Mouse (Mus musculus): ENCODE results near the gene Cdhr3. TPM values are rescaled to one million over a fixed set of nuclear protein-coding genes. Genes with fewer than 3 reads are reported as not detected.
"Not testable (repeated sequence)": the region's sequence is repeated elsewhere in the genome, so short reads cannot be mapped to it uniquely, and the experiment has no call there.

Cdhr3 gene
- polyA plus RNA-seq, 1 experiment from 2014 or later: not detected

- H3K9me3 ChIP-seq (ENCODE audit: control insufficient read depth, low read length): no peaks in the 10 kb centered on the region
- no peaks in the 10 kb centered on the region for H3K4me1 ChIP-seq (ENCODE audit: control insufficient read depth, insufficient read depth, low read length)
- H3K27ac ChIP-seq (ENCODE audit: low read depth, low read length): no peak overlapping the region
- H3K36me3 ChIP-seq (ENCODE audit: control insufficient read depth, insufficient read depth, low read length): no peaks in the 10 kb centered on the region
- 88% methylated on average over 6 of the region's 6 CpGs for WGBS
- no peak for ATAC-seq (ENCODE audit: low FRiP score, low TSS enrichment)
- H3K9ac ChIP-seq (ENCODE audit: low read depth, low read length): no peak overlapping the region
- no peak overlapping the region for H3K4me2 ChIP-seq (replicated peaks; ENCODE audit: low read depth, low read length)
- H3K27me3 ChIP-seq (ENCODE audit: control insufficient read depth, insufficient read depth, low read length): no peaks in the 10 kb centered on the region
- no peak overlapping the region for H3K4me3 ChIP-seq (ENCODE audit: low read length)
These were observed 83.3 kb downstream of the Cdhr3 start for GRCm38 (mm10) chr12:33009206-33009966.

- no peak overlapping the region for H3K9ac ChIP-seq (ENCODE audit: low read depth, low read length)
- no peaks in the 10 kb centered on the region for H3K4me1 ChIP-seq (ENCODE audit: control insufficient read depth, insufficient read depth, low read length)
- H3K4me3 ChIP-seq (ENCODE audit: low read length): no peak overlapping the region
- H3K4me2 ChIP-seq (replicated peaks; ENCODE audit: low read depth, low read length): no peak overlapping the region
- ATAC-seq (ENCODE audit: low FRiP score, low TSS enrichment): peak; percentile 58; the same call in 1 of the 2 replicates
- H3K9me3 ChIP-seq (ENCODE audit: control insufficient read depth, low read length): no peaks in the 10 kb centered on the region
- WGBS: 50% methylated on average over 7 of the region's 7 CpGs
- H3K27me3 ChIP-seq (ENCODE audit: control insufficient read depth, insufficient read depth, low read length): no peaks in the 10 kb centered on the region
- H3K27ac ChIP-seq (ENCODE audit: low read depth, low read length): peak overlapping the region; percentile 47; the same call in 1 of the 2 replicates
- no peaks in the 10 kb centered on the region for H3K36me3 ChIP-seq (ENCODE audit: control insufficient read depth, insufficient read depth, low read length)
These were observed 84.2 kb downstream of the Cdhr3 start for GRCm38 (mm10) chr12:33008305-33009110.

- no peak for ATAC-seq (ENCODE audit: low FRiP score, low TSS enrichment)
These were observed 85.5 kb downstream of the Cdhr3 start for GRCm38 (mm10) chr12:33007176-33007575.

GRCm38 (mm10) chr12:33005858-33006257, 86.8 kb downstream of the Cdhr3 start:
- Histone ChIP-seq H3K27ac (ENCODE audit: low read depth, low read length) (no peak overlapping the region), H3K27me3 (ENCODE audit: control insufficient read depth, insufficient read depth, low read length) (no peaks in the 10 kb centered on the region), H3K9me3 (ENCODE audit: control insufficient read depth, low read length) (no peaks in the 10 kb centered on the region), H3K9ac (ENCODE audit: low read depth, low read length) (no peak overlapping the region), H3K4me1 (ENCODE audit: control insufficient read depth, insufficient read depth, low read length) (no peaks in the 10 kb centered on the region), H3K36me3 (ENCODE audit: control insufficient read depth, insufficient read depth, low read length) (no peaks in the 10 kb centered on the region), H3K4me3 (ENCODE audit: low read length) (no peak overlapping the region), H3K4me2 (replicated peaks; ENCODE audit: low read depth, low read length) (no peak overlapping the region)
- no peak for ATAC-seq (ENCODE audit: low FRiP score, low TSS enrichment)
- 76% methylated on average over 5 of the region's 5 CpGs for WGBS

More at GRCm38 (mm10) chr12:33007176-33007575, 85.5 kb downstream of the Cdhr3 start:
- Histone ChIP-seq H3K36me3 (ENCODE audit: control insufficient read depth, insufficient read depth, low read length) (no peaks in the 10 kb centered on the region), H3K27me3 (ENCODE audit: control insufficient read depth, insufficient read depth, low read length) (no peaks in the 10 kb centered on the region), H3K9ac (ENCODE audit: low read depth, low read length) (no peak overlapping the region), H3K27ac (ENCODE audit: low read depth, low read length) (no peak overlapping the region), H3K9me3 (ENCODE audit: control insufficient read depth, low read length) (no peaks in the 10 kb centered on the region), H3K4me1 (ENCODE audit: control insufficient read depth, insufficient read depth, low read length) (no peaks in the 10 kb centered on the region), H3K4me2 (replicated peaks; ENCODE audit: low read depth, low read length) (no peak overlapping the region), H3K4me3 (ENCODE audit: low read length) (no peak overlapping the region)
- WGBS: 95% methylated on average over 2 of the region's 2 CpGs

- 77% methylated on average over 8 of the region's 8 CpGs for WGBS
- H3K27me3 ChIP-seq (ENCODE audit: control insufficient read depth, insufficient read depth, low read length): no peaks in the 10 kb centered on the region
- no peak overlapping the region for H3K4me2 ChIP-seq (replicated peaks; ENCODE audit: low read depth, low read length)
- H3K4me3 ChIP-seq (ENCODE audit: low read length): no peak overlapping the region
- no peak overlapping the region for H3K27ac ChIP-seq (ENCODE audit: low read depth, low read length)
- no peak overlapping the region for H3K9ac ChIP-seq (ENCODE audit: low read depth, low read length)
- 0 out of 2 replicates have a peak, but pooled peaks cover 3% of the 10 kb centered on the region for H3K4me1 ChIP-seq (ENCODE audit: control insufficient read depth, insufficient read depth, low read length)
- no peaks in the 10 kb centered on the region for H3K9me3 ChIP-seq (ENCODE audit: control insufficient read depth, low read length)
- no peaks in the 10 kb centered on the region for H3K36me3 ChIP-seq (ENCODE audit: control insufficient read depth, insufficient read depth, low read length)
- no peak for ATAC-seq (ENCODE audit: low FRiP score, low TSS enrichment)
These were observed 89.2 kb downstream of the Cdhr3 start for GRCm38 (mm10) chr12:33003339-33003965.

- no peak overlapping the region for H3K4me3 ChIP-seq (ENCODE audit: low read length)
- no peaks in the 10 kb centered on the region for H3K36me3 ChIP-seq (ENCODE audit: control insufficient read depth, insufficient read depth, low read length)
- 69% methylated on average over 4 of the region's 4 CpGs for WGBS
- 0 out of 2 replicates have a peak, but pooled peaks cover 5% of the 10 kb centered on the region for H3K4me1 ChIP-seq (ENCODE audit: control insufficient read depth, insufficient read depth, low read length)
- no peaks in the 10 kb centered on the region for H3K27me3 ChIP-seq (ENCODE audit: control insufficient read depth, insufficient read depth, low read length)
- no peak overlapping the region for H3K27ac ChIP-seq (ENCODE audit: low read depth, low read length)
- H3K9me3 ChIP-seq (ENCODE audit: control insufficient read depth, low read length): no peaks in the 10 kb centered on the region
- ATAC-seq (ENCODE audit: low FRiP score, low TSS enrichment): no peak
- no peak overlapping the region for H3K9ac ChIP-seq (ENCODE audit: low read depth, low read length)
- H3K4me2 ChIP-seq (replicated peaks; ENCODE audit: low read depth, low read length): no peak overlapping the region
These were observed 92.3 kb downstream of the Cdhr3 start for GRCm38 (mm10) chr12:33000402-33000801.

GRCm38 (mm10) chr12:32999778-33000177, 92.9 kb downstream of the Cdhr3 start:
- H3K9ac ChIP-seq (ENCODE audit: low read depth, low read length); ATAC-seq (ENCODE audit: low FRiP score, low TSS enrichment); H3K4me2 ChIP-seq (replicated peaks; ENCODE audit: low read depth, low read length); H3K9me3 ChIP-seq (ENCODE audit: control insufficient read depth, low read length); H3K36me3 ChIP-seq (ENCODE audit: control insufficient read depth, insufficient read depth, low read length); H3K4me3 ChIP-seq (ENCODE audit: low read length); H3K27me3 ChIP-seq (ENCODE audit: control insufficient read depth, insufficient read depth, low read length); H3K4me1 ChIP-seq (ENCODE audit: control insufficient read depth, insufficient read depth, low read length); H3K27ac ChIP-seq (ENCODE audit: low read depth, low read length): not testable (repeated sequence)
- 16% methylated on average over 3 of the region's 3 CpGs for WGBS

- ATAC-seq (ENCODE audit: low FRiP score, low TSS enrichment): no peak
- 50% methylated on average over 5 of the region's 5 CpGs for WGBS
- H3K27ac ChIP-seq (ENCODE audit: low read depth, low read length): no peak overlapping the region
- H3K4me1 ChIP-seq (ENCODE audit: control insufficient read depth, insufficient read depth, low read length): 0 out of 2 replicates have a peak, but pooled peaks cover 5% of the 10 kb centered on the region
- no peak overlapping the region for H3K4me3 ChIP-seq (ENCODE audit: low read length)
- no peaks in the 10 kb centered on the region for H3K36me3 ChIP-seq (ENCODE audit: control insufficient read depth, insufficient read depth, low read length)
- no peaks in the 10 kb centered on the region for H3K9me3 ChIP-seq (ENCODE audit: control insufficient read depth, low read length)
- no peak overlapping the region for H3K9ac ChIP-seq (ENCODE audit: low read depth, low read length)
- H3K4me2 ChIP-seq (replicated peaks; ENCODE audit: low read depth, low read length): no peak overlapping the region
- no peaks in the 10 kb centered on the region for H3K27me3 ChIP-seq (ENCODE audit: control insufficient read depth, insufficient read depth, low read length)
These were observed 93.9 kb downstream of the Cdhr3 start for GRCm38 (mm10) chr12:32998766-32999165.

All from kidney, embryonic 14.5 days (tissue).